Mouse (Mus musculus) heart, postnatal 0 days (tissue): ENCODE measurements around the gene Cmtm6.

Source experiments
- CTCF ChIP-seq: IDR thresholded peaks from 2 replicates; pipeline ENCODE4 v1.5.1; 2016; ENCODE audit warnings: antibody characterized with exemption, control low read depth, low read depth
- EP300 ChIP-seq: IDR thresholded peaks from 2 replicates; pipeline ENCODE4 v1.6.1; 2016; ENCODE audit warnings: antibody characterized with exemption, low read depth

- TF ChIP-seq CTCF = no peak
- TF ChIP-seq EP300 = no peak
Observed at GRCm38 (mm10) chr9:114767030-114767429, 36.1 kb downstream of the Cmtm6 start.
